Comparison of ENCODE assay signal across 8 mouse cellular contexts in genomic region chr11:118400566-118400936, GRCm38 (mm10). TPM values are rescaled to one million over a fixed set of nuclear protein-coding genes. Genes with fewer than 3 reads are reported as not detected.
DNase-seq lines count a peak whose midpoint lies in the region; ATAC-seq and TF ChIP-seq lines count a peak whose summit lies in the region.

No protein-coding gene starts in this region.

- H3K4me1 ChIP-seq in forebrain, embryonic 10.5 days = peaks cover 22% of the 10 kb centered on the region
- H3K4me1 ChIP-seq in forebrain, embryonic 14.5 days (ENCODE audit: control insufficient read depth, insufficient read depth, low read length) = no peaks in the 10 kb centered on the region
- peaks cover 29 to 53% of the 10 kb centered on the region in 2 experiments for H3K4me1 ChIP-seq in CH12.LX (ENCODE audit: control insufficient read depth in 1 of 2, insufficient read depth in 2 of 2)

- H3K4me3 ChIP-seq in forebrain, embryonic 10.5 days = no peak overlapping the region
- no peak overlapping the region for H3K4me3 ChIP-seq in forebrain, embryonic 14.5 days (ENCODE audit: low read depth, low read length)
- H3K4me3 ChIP-seq in CH12.LX (replicated peaks in 1 of 3; ENCODE audit: low read depth in 2 of 3, low read length in 2 of 3, poor library complexity in 1 of 3) = peak overlapping the region; percentile 5 to 66 (median 56)

- H3K27me3 ChIP-seq in forebrain, embryonic 10.5 days (ENCODE audit: poor library complexity, severe bottlenecking) = no peaks in the 10 kb centered on the region
- no peaks in the 10 kb centered on the region for H3K27me3 ChIP-seq in forebrain, embryonic 14.5 days (replicated peaks; ENCODE audit: control insufficient read depth, insufficient read depth, low read length)
- no peaks in the 10 kb centered on the region for H3K27me3 ChIP-seq in CH12.LX (replicated peaks)

- no peak for TF ChIP-seq RAD21 in CH12.LX (IDR thresholded peaks at IDR 0.05; ENCODE audit: low read depth, low read length)

- no peak for DNase-seq in forebrain, embryonic 10.5 days (ENCODE audit: extremely low spot score, low spot score)
- no peak for DNase-seq in forebrain, embryonic 14.5 days (ENCODE audit: low spot score)
- DNase-seq in CH12.LX (ENCODE audit: extremely low read depth) = no peak
- DNase-seq in kidney, postnatal 4 days = peak; percentile 50 to 69
- DNase-seq in thymus, postnatal 14 days = no peak

- TF ChIP-seq POLR2A in CH12.LX (IDR thresholded peaks at IDR 0.05; ENCODE audit: low read depth, low read length) = no peak

- H3K27ac ChIP-seq in forebrain, embryonic 10.5 days = peak overlapping the region; percentile 41; the same call in 1 of the 2 replicates
- H3K27ac ChIP-seq in forebrain, embryonic 14.5 days (ENCODE audit: low read depth, low read length) = no peak overlapping the region
- no peak overlapping the region for H3K27ac ChIP-seq in CH12.LX (ENCODE audit: insufficient read depth, low read depth)

- TF ChIP-seq EP300 in CH12.LX (IDR thresholded peaks at IDR 0.05; ENCODE audit: low read length) = no peak

- peaks cover 6% of the 10 kb centered on the region for H3K36me3 ChIP-seq in forebrain, embryonic 10.5 days (replicated peaks)
- no peaks in the 10 kb centered on the region for H3K36me3 ChIP-seq in forebrain, embryonic 14.5 days (ENCODE audit: control insufficient read depth, insufficient read depth, low read length)
- H3K36me3 ChIP-seq in CH12.LX (replicated peaks in 1 of 2; ENCODE audit: control insufficient read depth in 1 of 2, insufficient read depth in 1 of 2, low read length in 1 of 2) = peaks cover 35 to 50% of the 10 kb centered on the region in 2 experiments

- H3K4me2 ChIP-seq in forebrain, embryonic 14.5 days (ENCODE audit: low read length) = no peak overlapping the region
- H3K4me2 ChIP-seq in CH12.LX (ENCODE audit: insufficient read depth, low read depth, poor library complexity, severe bottlenecking) = peak overlapping the region; percentile 75; the same call in 1 of the 2 replicates

- WGBS in forebrain, embryonic 10.5 days = 62% methylated on average over 6 of the region's 6 CpGs
- 68% methylated on average over 6 of the region's 6 CpGs for WGBS in forebrain, embryonic 14.5 days

- H3K79me2 ChIP-seq in CH12.LX (replicated peaks; ENCODE audit: control insufficient read depth, extremely low read depth, insufficient read depth, poor library complexity, severe bottlenecking) = no peaks in the 10 kb centered on the region

- dilution Hi-C loops in CH12.LX (cut with MboI; ENCODE audit: extremely low pct_ligation_motif_present, extremely low pct_unique_long_range_greater_than_20kb, low sequenced_read_pairs) = no loop called here

- ATAC-seq in forebrain, embryonic 14.5 days = no peak
- ATAC-seq in granulocyte monocyte progenitor cell, adult 5-6 weeks (replicated peaks; ENCODE audit: poor library complexity, severe bottlenecking) = 0 out of 2 replicates have a peak, but pooled peaks have one; percentile 10
- ATAC-seq in megakaryocyte, adult 5-6 weeks (ENCODE audit: poor library complexity, severe bottlenecking) = peak; percentile 25; the same call in 1 of the 2 replicates
- ATAC-seq in CD4-positive, CD25-positive, alpha-beta regulatory T cell, adult 4 months = no peak

- H3K9ac ChIP-seq in forebrain, embryonic 14.5 days (ENCODE audit: low read length) = no peak overlapping the region
- H3K9ac ChIP-seq in CH12.LX (ENCODE audit: insufficient read depth, low read depth) = peak overlapping the region; percentile 29; the same call in 1 of the 2 replicates

- H3K9me3 ChIP-seq in forebrain, embryonic 10.5 days = no peaks in the 10 kb centered on the region; the same call in 1 of the 2 replicates
- no peaks in the 10 kb centered on the region for H3K9me3 ChIP-seq in forebrain, embryonic 14.5 days (replicated peaks; ENCODE audit: control insufficient read depth, low read length)
- peaks cover 20% of the 10 kb centered on the region for H3K9me3 ChIP-seq in CH12.LX (replicated peaks; ENCODE audit: low read length)

- in situ Hi-C loops in CH12.LX (cut with MboI; ENCODE audit: low pct_ligation_motif_present, low pct_unique_long_range_greater_than_20kb, low sequenced_read_pairs) = no loop called here

- TF ChIP-seq CTCF in CH12.LX (conservative IDR thresholded peaks at IDR 0.05 in 1 of 2, IDR thresholded peaks at IDR 0.05 in 1 of 2; ENCODE audit: low read depth in 2 of 2, low read length in 2 of 2) = no peak

TF ChIP-seq in CH12.LX, 34 proteins besides CTCF, POLR2A, EP300 and RAD21:
- TF ChIP-seq HCFC1 (IDR thresholded peaks at IDR 0.05; ENCODE audit: low read depth, low read length) (no peak), BHLHE40 (IDR thresholded peaks at IDR 0.05; ENCODE audit: low read depth, low read length) (peak; percentile 32; the same call in 1 of the 2 replicates)

RNA-seq across cellular contexts. Expression of gene Lgals3bp, which starts 1.3 kb away (rescaled TPM):
- 0.47 and 1.0 TPM in 2 replicates for polyA plus RNA-seq in forebrain, embryonic 10.5 days (2016; fragmentation: Nextera tagmentation; extraction: Ambion mirVana)
- 3.0 TPM in 2 replicates for polyA plus RNA-seq in forebrain, embryonic 14.5 days (2014; fragmentation: Nextera tagmentation; extraction: Ambion mirVana)
- total RNA-seq in CH12.LX (2012; rRNA removed) (67.3 and 93.0 TPM in 2 replicates), CH12.LX (2014; rRNA removed) (134 and 146 TPM in 2 replicates)
- 310 and 338 TPM in 2 replicates for polyA plus RNA-seq in CH12.LX (2012; ENCODE audit: insufficient read length, low read depth)
- total RNA-seq in granulocyte monocyte progenitor cell, adult 5-6 weeks (2014; fragmentation: Nextera tagmentation) = 85.3 and 107 TPM in 2 replicates
- total RNA-seq in granulocyte monocyte progenitor cell, adult 5-6 weeks (2017) = 36.0 and 44.8 TPM in 2 replicates
- total RNA-seq in megakaryocyte, adult 5-6 weeks (2015) = 63.8 and 78.5 TPM in 2 replicates
- total RNA-seq in megakaryocyte, adult 5-6 weeks (2017) = 42.1 and 48.1 TPM in 2 replicates
- polyA plus RNA-seq in CD4-positive, CD25-positive, alpha-beta regulatory T cell, adult 4 months (2017; shearing (Covaris generic)) = 100 to 1,000 TPM in 1 of 2 experiments, 10 to 100 TPM in 1; 93.7 to 163 TPM

RNA-seq across cellular contexts. Expression of gene Cant1, which starts 18.3 kb away (rescaled TPM):
- 19.0 and 19.2 TPM in 2 replicates for polyA plus RNA-seq in forebrain, embryonic 10.5 days (2016; fragmentation: Nextera tagmentation; extraction: Ambion mirVana)
- polyA plus RNA-seq in forebrain, embryonic 14.5 days (2014; fragmentation: Nextera tagmentation; extraction: Ambion mirVana) = 21.4 and 22.8 TPM in 2 replicates
- total RNA-seq in CH12.LX (2012; rRNA removed) = 36.7 and 40.2 TPM in 2 replicates
- 25.1 and 28.8 TPM in 2 replicates for total RNA-seq in CH12.LX (2014; rRNA removed)
- 31.2 and 31.8 TPM in 2 replicates for polyA plus RNA-seq in CH12.LX (2012; ENCODE audit: insufficient read length, low read depth)
- total RNA-seq in granulocyte monocyte progenitor cell, adult 5-6 weeks (2014; fragmentation: Nextera tagmentation) = 29.7 and 34.6 TPM in 2 replicates
- 18.6 and 21.0 TPM in 2 replicates for total RNA-seq in granulocyte monocyte progenitor cell, adult 5-6 weeks (2017)
- total RNA-seq in megakaryocyte, adult 5-6 weeks (2015) = 18.9 and 19.2 TPM in 2 replicates
- total RNA-seq in megakaryocyte, adult 5-6 weeks (2017) = 16.9 and 19.0 TPM in 2 replicates
- 10 to 100 TPM; 12.9 to 13.6 TPM for polyA plus RNA-seq in CD4-positive, CD25-positive, alpha-beta regulatory T cell, adult 4 months (2017; shearing (Covaris generic))

RNA-seq across cellular contexts. Expression of gene C1qtnf1, which starts 27.5 kb away (rescaled TPM):
- 1.5 and 2.3 TPM in 2 replicates for polyA plus RNA-seq in forebrain, embryonic 10.5 days (2016; fragmentation: Nextera tagmentation; extraction: Ambion mirVana)
- 2.3 and 3.0 TPM in 2 replicates for polyA plus RNA-seq in forebrain, embryonic 14.5 days (2014; fragmentation: Nextera tagmentation; extraction: Ambion mirVana)
- total RNA-seq in CH12.LX (2012; rRNA removed) = 0.13 and 0.76 TPM in 2 replicates
- total RNA-seq in CH12.LX (2014; rRNA removed) = 0.15 and 0.19 TPM in 2 replicates
- 0.12 TPM in 1 of 2 replicates, not detected in the other for polyA plus RNA-seq in CH12.LX (2012; ENCODE audit: insufficient read length, low read depth)
- total RNA-seq in granulocyte monocyte progenitor cell, adult 5-6 weeks (2014; fragmentation: Nextera tagmentation) = not detected in 2 replicates
- total RNA-seq in granulocyte monocyte progenitor cell, adult 5-6 weeks (2017) = not detected in 2 replicates
- total RNA-seq in megakaryocyte, adult 5-6 weeks (2015) = not detected in 2 replicates
- not detected in 2 replicates for total RNA-seq in megakaryocyte, adult 5-6 weeks (2017)
- not detected for polyA plus RNA-seq in CD4-positive, CD25-positive, alpha-beta regulatory T cell, adult 4 months (2017; shearing (Covaris generic))

RNA-seq across cellular contexts. Expression of gene Timp2, which starts 45.0 kb away (rescaled TPM):
- polyA plus RNA-seq in forebrain, embryonic 10.5 days (2016; fragmentation: Nextera tagmentation; extraction: Ambion mirVana) = 31.3 and 35.1 TPM in 2 replicates
- 62.9 and 71.7 TPM in 2 replicates for polyA plus RNA-seq in forebrain, embryonic 14.5 days (2014; fragmentation: Nextera tagmentation; extraction: Ambion mirVana)
- total RNA-seq in CH12.LX (2012; rRNA removed) = 0.34 and 0.38 TPM in 2 replicates
- 0.12 TPM in 1 of 2 replicates, not detected in the other for total RNA-seq in CH12.LX (2014; rRNA removed)
- 0.57 TPM in 1 of 2 replicates, not detected in the other for polyA plus RNA-seq in CH12.LX (2012; ENCODE audit: insufficient read length, low read depth)
- 1.8 and 3.5 TPM in 2 replicates for total RNA-seq in granulocyte monocyte progenitor cell, adult 5-6 weeks (2014; fragmentation: Nextera tagmentation)
- 2.5 and 12.7 TPM in 2 replicates for total RNA-seq in granulocyte monocyte progenitor cell, adult 5-6 weeks (2017)
- total RNA-seq in megakaryocyte, adult 5-6 weeks (2015) = 39.0 and 39.4 TPM in 2 replicates
- 26.4 and 49.5 TPM in 2 replicates for total RNA-seq in megakaryocyte, adult 5-6 weeks (2017)
- 10 to 100 TPM in 1 of 2 experiments, 1 to 10 TPM in 1; 9.5 to 10.5 TPM for polyA plus RNA-seq in CD4-positive, CD25-positive, alpha-beta regulatory T cell, adult 4 months (2017; shearing (Covaris generic))

RNA-seq across cellular contexts. Expression of gene Cep295nl, which starts 58.3 kb away (rescaled TPM):
- 0.16 and 0.26 TPM in 2 replicates for polyA plus RNA-seq in forebrain, embryonic 10.5 days (2016; fragmentation: Nextera tagmentation; extraction: Ambion mirVana)
- polyA plus RNA-seq in forebrain, embryonic 14.5 days (2014; fragmentation: Nextera tagmentation; extraction: Ambion mirVana) = 0.11 TPM in 2 replicates
- not detected in 2 replicates for total RNA-seq in CH12.LX (2012; rRNA removed)
- not detected in 2 replicates for total RNA-seq in CH12.LX (2014; rRNA removed)
- not detected in 2 replicates for polyA plus RNA-seq in CH12.LX (2012; ENCODE audit: insufficient read length, low read depth)
- not detected in 2 replicates for total RNA-seq in granulocyte monocyte progenitor cell, adult 5-6 weeks (2014; fragmentation: Nextera tagmentation)
- not detected in 2 replicates for total RNA-seq in granulocyte monocyte progenitor cell, adult 5-6 weeks (2017)
- 0.38 and 0.87 TPM in 2 replicates for total RNA-seq in megakaryocyte, adult 5-6 weeks (2015)
- total RNA-seq in megakaryocyte, adult 5-6 weeks (2017) = 0.66 and 1.6 TPM in 2 replicates
- polyA plus RNA-seq in CD4-positive, CD25-positive, alpha-beta regulatory T cell, adult 4 months (2017; shearing (Covaris generic)) = under 1 TPM; 0.32 to 0.52 TPM

Comparison
In these comparisons a context has a peak if more than half of its experiments do, and no peak if none do; other contexts are left out.
1. DNase-seq: peak in kidney, postnatal 4 days (2 of 2); none in forebrain, embryonic 10.5 days (single experiment), forebrain, embryonic 14.5 days (single experiment), CH12.LX (single experiment) and thymus, postnatal 14 days (single experiment).
2. H3K4me3 ChIP-seq: peak in CH12.LX (3 of 3); none in forebrain, embryonic 10.5 days (single experiment) and forebrain, embryonic 14.5 days (single experiment).
3. ATAC-seq: peak in granulocyte monocyte progenitor cell, adult 5-6 weeks (single experiment) and megakaryocyte, adult 5-6 weeks (single experiment); none in forebrain, embryonic 14.5 days (single experiment) and CD4-positive, CD25-positive, alpha-beta regulatory T cell, adult 4 months (single experiment).
4. RNA of gene Lgals3bp, which starts 1.3 kb away (polyA plus RNA-seq): 310 to 338 TPM in CH12.LX and 93.7 to 163 TPM in CD4-positive, CD25-positive, alpha-beta regulatory T cell, adult 4 months; 3.0 TPM in forebrain, embryonic 14.5 days and 0.47 to 1.0 TPM in forebrain, embryonic 10.5 days; every median in the first group is over 10 times any median in the second.